Mouse (Mus musculus) midbrain, postnatal 0 days (tissue): Measurements from ENCODE around the gene Tia1. TPM values are rescaled to one million over a fixed set of nuclear protein-coding genes. Genes with fewer than 3 reads are reported as not detected.

Experiments
- ATAC-seq: fragments of 200-750 bp; cut with Nextera tagmentation; 2 replicates; pipeline ENCODE4 v1.8.0; 2017; ENCODE audit warnings: moderate number of reproducible peaks, mild to moderate bottlenecking, moderate TSS enrichment, moderate library complexity; ENCODE audit not compliant: low FRiP score
- DNase-seq: peaks from one replicate; pipeline ENCODE4 v3.0.0-alpha.2; 2015; ENCODE audit warnings: low spot score
- H3K27ac ChIP-seq: fragments of 300-500 bp; sonication (generic); 2 replicates; pipeline ENCODE4 v1.5.1; 2014; ENCODE audit warnings: low read depth, mild to moderate bottlenecking, low read length, mixed read lengths
- H3K27me3 ChIP-seq: fragments of 300-500 bp; sonication (generic); 2 replicates; pipeline ENCODE4 v1.6.1; 2014; ENCODE audit warnings: low read length, control low read depth, mixed read lengths; ENCODE audit not compliant: insufficient read depth
- H3K36me3 ChIP-seq: fragments of 300-500 bp; sonication (generic); 2 replicates; pipeline ENCODE4 v1.6.1; 2014; ENCODE audit warnings: low read length, control low read depth, mixed read lengths; ENCODE audit not compliant: insufficient read depth
- H3K4me1 ChIP-seq: fragments of 300-500 bp; sonication (generic); 2 replicates; pipeline ENCODE4 v1.6.1; 2014; ENCODE audit warnings: mild to moderate bottlenecking, control low read depth, antibody characterized with exemption, low read length, mixed read lengths; ENCODE audit not compliant: insufficient read depth
- H3K4me2 ChIP-seq: fragments of 300-500 bp; sonication (generic); 2 replicates; pipeline ENCODE4 v1.6.1; 2014; ENCODE audit warnings: low read depth, mild to moderate bottlenecking, low read length, mixed read lengths; ENCODE audit not compliant: poor library complexity, severe bottlenecking
- H3K4me3 ChIP-seq: fragments of 300-500 bp; sonication (generic); 2 replicates; pipeline ENCODE4 v1.5.1; 2014; ENCODE audit warnings: low read depth, mild to moderate bottlenecking, low read length, moderate library complexity
- H3K9ac ChIP-seq: fragments of 300-500 bp; sonication (generic); replicated peaks from 2 replicates; pipeline ENCODE4 v1.6.1; 2014; ENCODE audit warnings: mild to moderate bottlenecking, low read length, moderate library complexity, mixed read lengths; ENCODE audit not compliant: poor library complexity, severe bottlenecking
- H3K9me3 ChIP-seq: fragments of 300-500 bp; sonication (generic); 2 replicates; pipeline ENCODE4 v1.6.1; 2016; ENCODE audit warnings: low read length, control low read depth
- CTCF ChIP-seq: IDR thresholded peaks from 2 replicates; pipeline ENCODE4 v1.5.1; 2016; ENCODE audit warnings: antibody characterized with exemption, mild to moderate bottlenecking
- WGBS: fragments of 180-500 bp; shearing (Covaris S2); extraction: QIAGEN DNeasy Blood & Tissue Kit; methylation state at CpG from one replicate; pipeline ENCODE4 v1.1.7; 2014; 5-methylcytosine and 5-hydroxymethylcytosine counted together
- polyA plus RNA-seq: library from polyadenylated mRNA; unstranded; fragments of >200 nt; fragmentation: Nextera tagmentation; extraction: Ambion mirVana; gene quantifications from 2 replicates; pipeline ENCODE4 v1.2.1, GENCODE M21; 2015
- total RNA-seq: library from RNA; depleted of rRNA; stranded (reverse); fragments of >200 nt; gene quantifications from 2 replicates; pipeline ENCODE4 v1.2.3, GENCODE M21; 2014

The Tia1 gene
- total and polyA plus RNA-seq, 2 experiments from 2014 or later: 137 to 212 TPM

DNA sequence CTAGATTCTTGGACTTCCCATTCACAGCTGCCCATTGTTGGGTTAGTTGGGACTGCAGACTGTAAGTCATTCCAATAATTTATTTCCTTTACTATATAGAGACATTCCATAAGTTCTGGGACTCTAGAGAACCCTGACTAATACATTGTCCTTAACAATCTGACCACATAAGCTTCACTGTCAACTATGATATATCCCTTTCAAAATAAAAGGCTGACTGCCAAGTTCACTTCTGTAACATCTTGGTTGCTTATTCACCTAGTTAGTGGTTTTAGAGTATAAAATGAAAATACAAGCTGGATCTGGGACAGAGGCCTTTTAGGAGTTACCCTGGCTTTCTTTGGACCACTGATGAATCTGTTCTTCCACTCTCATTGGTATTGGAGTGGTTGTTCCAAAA is 21.5 kb upstream of the Tia1 start:
- no peak for TF ChIP-seq CTCF
- Histone ChIP-seq H3K4me3 (no peak overlapping the region), H3K36me3 (peaks cover 29% of the 10 kb centered on the region), H3K4me2 (no peak overlapping the region), H3K9me3 (no peaks in the 10 kb centered on the region), H3K9ac (no peak overlapping the region), H3K27ac (no peak overlapping the region), H3K27me3 (no peaks in the 10 kb centered on the region), H3K4me1 (no peaks in the 10 kb centered on the region)
- no peak for DNase-seq
- ATAC-seq: no peak

DNA sequence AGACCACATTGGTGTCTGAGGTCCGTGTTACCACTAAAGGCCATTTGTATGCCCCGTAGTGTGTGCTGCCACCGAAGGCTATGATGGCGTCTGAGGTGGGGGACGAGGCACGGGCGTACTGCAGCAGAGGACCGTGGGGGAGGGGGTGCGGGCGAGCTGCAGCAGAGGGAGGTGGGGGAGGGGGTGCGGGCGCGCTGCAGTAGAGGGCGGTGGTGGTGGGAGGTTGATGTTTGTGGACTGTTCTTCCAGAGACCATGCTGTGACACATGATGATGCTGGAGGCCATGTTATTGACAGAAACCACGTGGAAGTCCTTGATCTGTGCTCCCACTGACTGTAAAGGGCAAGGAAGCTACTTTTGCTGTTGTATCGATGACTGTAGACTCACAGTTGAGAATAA is 20.6 kb upstream of the Tia1 start:
- Histone ChIP-seq H3K36me3 (peaks cover 27% of the 10 kb centered on the region; the same call in 1 of the 2 replicates), H3K9ac (no peak overlapping the region), H3K4me3 (no peak overlapping the region), H3K4me2 (no peak overlapping the region), H3K4me1 (no peaks in the 10 kb centered on the region), H3K27me3 (no peaks in the 10 kb centered on the region), H3K9me3 (no peaks in the 10 kb centered on the region), H3K27ac (no peak overlapping the region)
- no peak for TF ChIP-seq CTCF
- ATAC-seq (no peak), DNase-seq (no peak)
- WGBS: 50% methylated on average over 16 of the region's 16 CpGs

DNA sequence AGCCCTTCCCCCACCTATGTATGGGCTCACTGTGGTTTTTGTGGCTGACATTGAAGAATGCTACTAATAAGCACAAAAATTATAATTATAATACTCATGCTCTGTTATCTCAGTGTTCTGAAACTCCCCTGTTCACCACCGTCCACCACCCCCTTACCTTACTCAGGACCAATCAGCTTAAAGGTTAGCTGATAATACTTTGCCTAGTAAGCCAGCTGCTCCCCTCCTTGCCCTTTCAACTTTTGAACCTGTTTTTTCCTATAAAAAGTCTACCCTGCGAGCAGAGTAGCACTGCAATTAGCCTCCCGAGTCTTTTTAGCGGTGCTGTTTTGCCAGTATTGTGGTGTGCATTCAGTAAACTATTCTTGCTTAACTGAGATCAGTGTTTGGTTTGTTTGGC is 19.3 kb upstream of the Tia1 start:
- no peaks in the 10 kb centered on the region for H3K9me3 ChIP-seq
- 76% methylated on average over 4 of the region's 4 CpGs for WGBS
- H3K4me1 ChIP-seq: no peaks in the 10 kb centered on the region
- no peaks in the 10 kb centered on the region for H3K27me3 ChIP-seq
- H3K4me2 ChIP-seq: no peak overlapping the region
- no peak overlapping the region for H3K4me3 ChIP-seq
- H3K27ac ChIP-seq: no peak overlapping the region
- ATAC-seq: no peak
- H3K36me3 ChIP-seq: peaks cover 29% of the 10 kb centered on the region
- no peak for TF ChIP-seq CTCF
- H3K9ac ChIP-seq: no peak overlapping the region
- no peak for DNase-seq

- Histone ChIP-seq H3K4me3 (no peak overlapping the region), H3K27ac (no peak overlapping the region), H3K36me3 (peaks cover 35% of the 10 kb centered on the region), H3K4me1 (no peaks in the 10 kb centered on the region), H3K9me3 (no peaks in the 10 kb centered on the region), H3K4me2 (no peak overlapping the region), H3K9ac (no peak overlapping the region), H3K27me3 (no peaks in the 10 kb centered on the region)
- WGBS: 88% methylated on average over 5 of the region's 5 CpGs
- DNase-seq (no peak), ATAC-seq (no peak)
- no peak for TF ChIP-seq CTCF
Measured at GRCm38 (mm10) chr6:86385362-86386104, 18.5 kb upstream of the Tia1 start.

- Histone ChIP-seq H3K4me3 (no peak overlapping the region), H3K36me3 (peaks cover 49% of the 10 kb centered on the region), H3K9me3 (no peaks in the 10 kb centered on the region), H3K4me2 (no peak overlapping the region), H3K9ac (0 out of 2 replicates have a peak overlapping the region, but pooled peaks have one; percentile 29), H3K27me3 (no peaks in the 10 kb centered on the region), H3K27ac (no peak overlapping the region), H3K4me1 (no peaks in the 10 kb centered on the region)
- no peak for DNase-seq
- ATAC-seq: no peak
- no peak for TF ChIP-seq CTCF
- WGBS: 78% methylated on average over 12 of the region's 12 CpGs
Measured at GRCm38 (mm10) chr6:86387313-86387712, 16.7 kb upstream of the Tia1 start.

DNA sequence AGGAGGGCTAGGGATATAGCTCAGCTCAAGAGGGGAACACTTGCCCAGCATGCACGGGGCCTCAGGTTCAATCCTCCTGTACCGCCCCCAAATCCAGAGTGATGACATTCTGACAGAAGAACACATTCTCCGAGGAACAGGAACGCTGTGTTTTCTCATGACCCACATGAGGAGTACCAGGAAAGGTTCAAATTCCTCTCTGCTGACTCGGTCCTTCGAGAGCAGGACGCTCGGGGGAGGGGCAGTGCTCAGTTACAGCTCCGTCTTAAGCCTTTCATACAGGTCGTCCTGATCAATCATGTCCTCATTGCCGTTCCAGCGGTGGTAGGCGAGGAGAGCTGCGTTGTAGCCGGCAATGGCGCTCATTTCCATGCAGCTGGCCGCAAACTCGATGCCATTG is 15.6 kb upstream of the Tia1 start:
- no peaks in the 10 kb centered on the region for H3K9me3 ChIP-seq
- H3K4me1 ChIP-seq: no peaks in the 10 kb centered on the region
- WGBS: 87% methylated on average over 18 of the region's 18 CpGs
- no peak for DNase-seq
- TF ChIP-seq CTCF: no peak
- no peak overlapping the region for H3K9ac ChIP-seq
- no peak overlapping the region for H3K4me3 ChIP-seq
- peaks cover 47% of the 10 kb centered on the region for H3K36me3 ChIP-seq
- no peak overlapping the region for H3K4me2 ChIP-seq
- no peak overlapping the region for H3K27ac ChIP-seq
- no peak for ATAC-seq
- H3K27me3 ChIP-seq: no peaks in the 10 kb centered on the region
